Mouse (Mus musculus) CH12.LX (cell line): ENCODE data around the gene Aarsd1. TPM values are rescaled to one million over a fixed set of nuclear protein-coding genes. Genes with fewer than 3 reads are reported as not detected.
"Not testable (repeated sequence)": the region's sequence is repeated elsewhere in the genome, so short reads cannot be mapped to it uniquely, and the experiment has no call there.

Source experiments
- DNase-seq: peaks from one replicate; pipeline ENCODE4 v3.0.0-alpha.2; 2013; ENCODE audit errors: extremely low read depth
- H3K27ac ChIP-seq: 2 replicates; pipeline ENCODE4 v1.5.1; 2012; ENCODE audit warnings: low read depth, mild to moderate bottlenecking, control low read depth, moderate library complexity; ENCODE audit not compliant: insufficient read depth
- H3K27me3 ChIP-seq: replicated peaks from 2 replicates; pipeline ENCODE3; 2012; ENCODE audit warnings: inconsistent platforms
- H3K36me3 ChIP-seq, 2 experiments: replicated peaks in 1 of 2; 2 replicates each; pipeline versions ENCODE3 to v1.6.1; 2012; ENCODE audit warnings: inconsistent platforms in 1 of 2, low read length in 1 of 2, mild to moderate bottlenecking in 1 of 2, mixed read lengths in 1 of 2, moderate library complexity in 1 of 2; ENCODE audit not compliant: control insufficient read depth in 1 of 2, insufficient read depth in 1 of 2
- H3K4me1 ChIP-seq, 2 experiments: 2 replicates each; pipeline ENCODE4 v1.6.1; 2012; ENCODE audit warnings: inconsistent platforms in 1 of 2, moderate library complexity in 1 of 2; ENCODE audit not compliant: insufficient read depth in 2 of 2, control insufficient read depth in 1 of 2
- H3K4me2 ChIP-seq: 2 replicates; pipeline ENCODE4 v1.6.1; 2012; ENCODE audit warnings: low read depth, mild to moderate bottlenecking, control low read depth; ENCODE audit not compliant: poor library complexity, insufficient read depth, severe bottlenecking
- H3K4me3 ChIP-seq, 3 experiments: fragments of 150-350 bp in 1 of 3; sonication (generic) in 1 of 3; replicated peaks in 1 of 3; 2 replicates each; pipeline versions ENCODE3 to v1.5.1; 2011 to 2012; ENCODE audit warnings: low read depth in 2 of 3, low read length in 2 of 3, mild to moderate bottlenecking in 2 of 3, moderate library complexity in 2 of 3, control low read depth in 1 of 3, improper control_type of control experiment in 1 of 3, inconsistent platforms in 1 of 3, mixed read lengths in 1 of 3; ENCODE audit not compliant: poor library complexity in 1 of 3
- H3K79me2 ChIP-seq: replicated peaks from 2 replicates; pipeline ENCODE4 v1.6.1; 2012; ENCODE audit warnings: mild to moderate bottlenecking, moderate library complexity; ENCODE audit not compliant: control insufficient read depth, poor library complexity, insufficient read depth, severe bottlenecking; ENCODE audit errors: extremely low read depth
- H3K9ac ChIP-seq: 2 replicates; pipeline ENCODE4 v1.6.1; 2012; ENCODE audit warnings: low read depth, mild to moderate bottlenecking, control low read depth, moderate library complexity; ENCODE audit not compliant: insufficient read depth
- H3K9me3 ChIP-seq: replicated peaks from 2 replicates; pipeline ENCODE3; 2012; ENCODE audit warnings: low read length, inconsistent platforms, mixed read lengths
- BHLHE40 ChIP-seq: IDR thresholded peaks from 2 replicates; pipeline ENCODE4 v1.6.1; 2011; ENCODE audit warnings: mild to moderate bottlenecking, low read depth, low read length, improper control_type of control experiment
- CHD2 ChIP-seq: IDR thresholded peaks from 2 replicates; pipeline ENCODE4 v1.6.1; 2011; ENCODE audit warnings: low read length, improper control_type of control experiment
- E2F4 ChIP-seq: IDR thresholded peaks from 2 replicates; pipeline ENCODE4 v1.6.1; 2011; ENCODE audit warnings: low read depth, low read length, improper control_type of control experiment; ENCODE audit not compliant: insufficient replicate concordance
- ELF1 ChIP-seq: IDR thresholded peaks from 2 replicates; pipeline ENCODE4 v1.6.1; 2014; ENCODE audit warnings: low read depth, mild to moderate bottlenecking, inconsistent platforms, low read length, improper control_type of control experiment
- EP300 ChIP-seq: IDR thresholded peaks from 2 replicates; pipeline ENCODE4 v1.6.1; 2011; ENCODE audit warnings: low read length, improper control_type of control experiment
- HCFC1 ChIP-seq: IDR thresholded peaks from 2 replicates; pipeline ENCODE4 v1.6.1; 2012; ENCODE audit warnings: low read depth, mild to moderate bottlenecking, inconsistent platforms, low read length, improper control_type of control experiment
- JUN ChIP-seq: IDR thresholded peaks from 2 replicates; pipeline ENCODE4 v1.6.1; 2011; ENCODE audit warnings: low read depth, mild to moderate bottlenecking, low read length, improper control_type of control experiment, moderate library complexity; ENCODE audit not compliant: insufficient read depth
- JUND ChIP-seq: conservative IDR thresholded peaks from 2 replicates; pipeline ENCODE4 v1.6.1; 2011; ENCODE audit warnings: low read depth, low read length, improper control_type of control experiment
- KAT2A ChIP-seq: IDR thresholded peaks from 2 replicates; pipeline ENCODE4 v1.6.1; 2012; ENCODE audit warnings: low read length, improper control_type of control experiment, inconsistent platforms; ENCODE audit not compliant: insufficient replicate concordance
- MAX ChIP-seq: IDR thresholded peaks from 2 replicates; pipeline ENCODE4 v1.6.1; 2011; ENCODE audit warnings: low read length, improper control_type of control experiment
- MEF2A ChIP-seq: IDR thresholded peaks from 2 replicates; pipeline ENCODE4 v1.6.1; 2014; ENCODE audit warnings: low read depth, mild to moderate bottlenecking, inconsistent platforms, low read length, improper control_type of control experiment, borderline replicate concordance
- NRF1 ChIP-seq: IDR thresholded peaks from 2 replicates; pipeline ENCODE4 v1.6.1; 2014; ENCODE audit warnings: low read depth, mild to moderate bottlenecking, inconsistent platforms, low read length, improper control_type of control experiment, moderate library complexity
- POLR2A ChIP-seq: IDR thresholded peaks from 2 replicates; pipeline ENCODE4 v1.6.1; 2011; ENCODE audit warnings: low read depth, mild to moderate bottlenecking, improper control_type of control experiment, low read length
- POLR2AphosphoS2 ChIP-seq: IDR thresholded peaks from 2 replicates; pipeline ENCODE4 v1.6.1; 2011; ENCODE audit warnings: low read depth, low read length, improper control_type of control experiment
- RAD21 ChIP-seq: IDR thresholded peaks from 2 replicates; pipeline ENCODE4 v1.6.1; 2011; ENCODE audit warnings: low read depth, mild to moderate bottlenecking, low read length, improper control_type of control experiment, moderate library complexity
- SIN3A ChIP-seq: IDR thresholded peaks from 2 replicates; pipeline ENCODE4 v1.6.1; 2012; ENCODE audit warnings: low read length, improper control_type of control experiment, inconsistent platforms
- SMC3 ChIP-seq: IDR thresholded peaks from 2 replicates; pipeline ENCODE4 v1.6.1; 2011; ENCODE audit warnings: low read depth, low read length, improper control_type of control experiment
- TBP ChIP-seq: conservative IDR thresholded peaks from 2 replicates; pipeline ENCODE4 v1.6.1; 2011; ENCODE audit warnings: low read depth, low read length, improper control_type of control experiment
- TCF12 ChIP-seq: IDR thresholded peaks from 2 replicates; pipeline ENCODE4 v1.6.1; 2014; ENCODE audit warnings: low read depth, mild to moderate bottlenecking, inconsistent platforms, low read length, improper control_type of control experiment
- ZNF384 ChIP-seq: IDR thresholded peaks from 2 replicates; pipeline ENCODE4 v1.6.1; 2012; ENCODE audit warnings: low read depth, low read length, improper control_type of control experiment, inconsistent platforms
- dilution Hi-C: fragments of 300-500 bp; cut with MboI; formaldehyde crosslinking; loops from 2 replicates; pipeline ENCODE4 v1.14.3; 2020; ENCODE audit warnings: low sequenced_read_pairs; ENCODE audit not compliant: extremely low pct_unique_long_range_greater_than_20kb, extremely low pct_ligation_motif_present
- in situ Hi-C: fragments of 300-500 bp; cut with MboI; formaldehyde crosslinking; loops from 3 replicates; pipeline ENCODE4 v1.14.3; 2019; ENCODE audit warnings: low sequenced_read_pairs, low pct_ligation_motif_present, low pct_unique_long_range_greater_than_20kb, mixed read lengths
- polyA plus RNA-seq: library from polyadenylated mRNA; unstranded; fragments of >175 nt; gene quantifications from 2 replicates; pipeline ENCODE4 v1.2.1, GENCODE M21; 2012; ENCODE audit warnings: low read depth; ENCODE audit not compliant: insufficient read length
- total RNA-seq, 2 experiments: library from RNA; depleted of rRNA; stranded (reverse); fragments of 300-350 nt in 1 of 2; fragments of >200 nt in 1 of 2; gene quantifications; 2 replicates each; pipeline ENCODE4 v1.2.3; 2012 to 2014

The Aarsd1 gene
- total and polyA plus RNA-seq, 3 experiments = 81.5 to 133 (median 84.5) TPM

DNA sequence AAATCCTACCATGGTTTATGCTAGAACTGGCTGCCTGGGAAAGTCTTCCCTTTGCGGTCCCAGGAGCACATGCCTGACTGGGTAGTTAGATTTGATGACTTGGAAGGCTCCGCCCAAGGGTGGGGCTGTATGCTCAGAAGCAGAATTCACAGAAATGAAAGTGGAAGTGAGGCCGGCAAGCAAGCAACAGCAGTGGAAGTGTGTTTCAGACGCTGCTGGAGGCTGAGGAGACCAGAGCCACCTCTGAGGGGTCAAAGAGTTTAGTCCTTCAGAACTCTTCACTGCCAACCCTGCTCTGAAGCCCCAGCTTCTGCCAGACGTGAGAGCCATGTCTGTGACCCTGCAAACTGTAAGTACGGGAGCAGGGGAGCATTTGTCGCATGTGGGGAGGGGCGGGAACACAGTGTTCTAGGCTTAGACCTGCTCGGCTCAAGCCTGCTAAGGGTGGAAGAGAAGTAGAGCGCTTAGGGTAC lies 30.9 kb upstream of the Aarsd1 start, which contains the start of gene Ifi35 (continued):
- no peak for TF ChIP-seq CHD2
- TF ChIP-seq SMC3 = no peak
- TF ChIP-seq SIN3A = peak; percentile 86
- TF ChIP-seq NRF1 = no peak; the same call in 1 of the 2 replicates
- peak; percentile 92 for TF ChIP-seq TBP
- no peak for TF ChIP-seq JUN
- TF ChIP-seq POLR2A = peak; percentile 98
- 0 out of 2 replicates have a peak, but pooled peaks have one; percentile 18 for TF ChIP-seq E2F4
- TF ChIP-seq KAT2A = 0 out of 2 replicates have a peak, but pooled peaks have one; percentile 14
- no peak for TF ChIP-seq JUND
- TF ChIP-seq MEF2A = no peak
- TF ChIP-seq TCF12 = peak; percentile 89
- peak; percentile 41; the same call in 1 of the 2 replicates for TF ChIP-seq HCFC1
- no peak for TF ChIP-seq RAD21
- peak; percentile 23; the same call in 1 of the 2 replicates for TF ChIP-seq ELF1
- TF ChIP-seq BHLHE40 = peak; percentile 70
- TF ChIP-seq EP300 = no peak
- peak; percentile 73; the same call in 1 of the 2 replicates for TF ChIP-seq MAX
- peak; percentile 63; the same call in 1 of the 2 replicates for TF ChIP-seq POLR2AphosphoS2

DNA sequence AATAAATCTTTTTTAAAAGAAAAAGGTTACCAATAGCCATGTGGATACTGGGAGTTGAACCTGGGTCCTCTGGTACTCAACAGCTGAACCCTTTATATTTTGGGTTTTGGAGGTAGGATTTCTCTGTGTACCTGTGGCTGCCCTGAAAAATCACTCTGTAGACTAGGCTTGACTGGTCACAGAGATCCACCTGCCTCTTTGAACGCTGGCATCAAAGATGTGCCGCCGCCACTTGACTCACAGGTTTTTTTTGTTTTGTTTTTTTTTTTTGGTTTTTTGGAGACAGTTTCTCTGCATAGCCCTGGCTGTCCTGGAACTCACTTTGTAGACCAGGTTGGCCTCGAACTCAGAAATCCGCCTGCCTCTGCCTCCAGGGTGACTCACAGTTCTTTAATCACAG lies 30.4 kb upstream of the Aarsd1 start:
- no peaks in the 10 kb centered on the region for H3K27me3 ChIP-seq
- peaks cover 12 to 62% of the 10 kb centered on the region in 2 experiments for H3K4me1 ChIP-seq
- H3K4me3 ChIP-seq = peak overlapping the region in 1 of 3 experiments; percentile 68
- TF ChIP-seq JUND = no peak
- no peak for TF ChIP-seq TBP
- TF ChIP-seq JUN = no peak
- TF ChIP-seq E2F4 = no peak
- no peak for TF ChIP-seq NRF1
- no peak; the same call in 1 of the 2 replicates for TF ChIP-seq ZNF384
- H3K4me2 ChIP-seq = peak overlapping the region; percentile 13
- no peak for DNase-seq
- H3K9ac ChIP-seq = no peak overlapping the region
- dilution Hi-C loops (no loop called here), in situ Hi-C loops (no loop called here)
- H3K36me3 ChIP-seq = peaks cover 29 to 49% of the 10 kb centered on the region in 2 experiments
- H3K79me2 ChIP-seq = peaks cover 32% of the 10 kb centered on the region
- no peaks in the 10 kb centered on the region for H3K9me3 ChIP-seq
- 0 out of 2 replicates have a peak overlapping the region, but pooled peaks have one; percentile 9 for H3K27ac ChIP-seq

DNA sequence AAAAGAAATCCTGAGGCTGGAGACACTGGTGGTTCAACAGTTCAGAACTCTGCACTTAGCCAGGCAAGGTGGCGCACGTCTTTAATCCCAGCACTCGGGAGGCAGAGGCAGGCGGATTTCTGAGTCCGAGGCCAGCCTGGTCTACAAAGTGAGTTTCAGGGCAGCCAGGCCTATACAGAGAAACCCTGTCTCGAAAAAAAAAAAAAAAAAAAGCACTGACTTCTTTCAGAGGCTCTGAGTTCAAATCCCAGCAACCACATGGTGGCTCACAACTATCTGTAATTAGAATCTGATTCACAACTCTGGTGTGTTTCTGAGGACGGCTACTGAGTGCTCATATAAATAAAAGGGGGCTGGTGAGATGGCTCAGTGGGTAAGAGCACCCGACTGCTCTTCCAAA lies 29.4 kb upstream of the Aarsd1 start:
- H3K9me3 ChIP-seq, H3K4me2 ChIP-seq, DNase-seq, in situ Hi-C loops, H3K27me3 ChIP-seq, H3K9ac ChIP-seq, dilution Hi-C loops, H3K27ac ChIP-seq, H3K4me3 ChIP-seq: not testable (repeated sequence)
- H3K36me3 ChIP-seq = peaks cover 29 to 41% of the 10 kb centered on the region in 2 experiments
- H3K79me2 ChIP-seq = peaks cover 37% of the 10 kb centered on the region
- H3K4me1 ChIP-seq = peaks cover 12 to 55% of the 10 kb centered on the region in 2 experiments
